In the genomic region with DNA sequence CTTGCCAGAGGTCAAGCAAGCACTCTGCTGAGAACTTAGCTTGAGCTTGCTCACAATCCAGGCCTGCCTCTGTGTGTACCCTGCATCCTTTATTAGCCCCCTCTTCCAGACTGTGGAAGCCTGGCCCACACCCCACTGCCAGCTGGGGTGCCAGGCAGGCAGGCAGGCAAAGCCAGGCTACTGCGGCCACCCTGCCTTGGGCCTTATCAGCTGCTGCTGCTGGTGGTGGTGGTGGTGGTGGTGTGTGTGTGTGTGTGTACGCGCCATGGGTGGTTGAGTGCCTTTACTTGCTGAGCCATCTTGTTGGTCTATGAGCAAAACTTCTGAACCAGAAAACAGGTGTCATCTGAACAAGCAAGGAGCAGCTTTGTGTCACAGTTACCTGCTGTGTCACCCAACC, we compare ENCODE assay signal across 12 mouse cellular contexts. TPM values are rescaled to one million over a fixed set of nuclear protein-coding genes. Genes with fewer than 3 reads are reported as not detected.
DNase-seq lines count a peak whose midpoint lies in the region; ATAC-seq lines count a peak whose summit lies in the region.
"Had no signal": no experiment of that assay in that cellular context is flagged by ENCODE, and none has a peak within 500 bp of the region (broad histone marks: within the 10 kb centered on the region; RNA-seq: fewer than 3 reads in every experiment).

No protein-coding gene starts in this region.

- H3K4me3 ChIP-seq in heart, embryonic 16.5 days (ENCODE audit: low read length), result no peak overlapping the region
- no peak overlapping the region for H3K4me3 ChIP-seq in lung, embryonic 15.5 days
- no peak overlapping the region for H3K4me3 ChIP-seq in embryonic facial prominence, embryonic 14.5 days (ENCODE audit: low read depth, low read length)

- no peaks in the 10 kb centered on the region for H3K27me3 ChIP-seq in heart, embryonic 16.5 days (ENCODE audit: control insufficient read depth, insufficient read depth, low read length)
- H3K27me3 ChIP-seq in lung, embryonic 15.5 days, result no peaks in the 10 kb centered on the region
- no peaks in the 10 kb centered on the region for H3K27me3 ChIP-seq in embryonic facial prominence, embryonic 14.5 days (replicated peaks; ENCODE audit: control insufficient read depth, insufficient read depth, low read length)

- H3K36me3 ChIP-seq in heart, embryonic 16.5 days (ENCODE audit: control insufficient read depth, insufficient read depth), result peaks cover 9% of the 10 kb centered on the region; the same call in 1 of the 2 replicates
- peaks cover 20% of the 10 kb centered on the region for H3K36me3 ChIP-seq in lung, embryonic 15.5 days
- peaks cover 82% of the 10 kb centered on the region for H3K36me3 ChIP-seq in embryonic facial prominence, embryonic 14.5 days (ENCODE audit: control insufficient read depth, insufficient read depth, low read length)

- peaks cover 60% of the 10 kb centered on the region for H3K4me1 ChIP-seq in heart, embryonic 16.5 days (ENCODE audit: control insufficient read depth, insufficient read depth, low read length)
- H3K4me1 ChIP-seq in lung, embryonic 15.5 days, result peaks cover 85% of the 10 kb centered on the region
- H3K4me1 ChIP-seq in embryonic facial prominence, embryonic 14.5 days (ENCODE audit: control insufficient read depth, insufficient read depth, low read length), result peaks cover 22% of the 10 kb centered on the region; the same call in 1 of the 2 replicates

- ATAC-seq in heart, embryonic 16.5 days (replicated peaks; ENCODE audit: extremely low read depth, insufficient read depth, low FRiP score), result no peak
- no peak for ATAC-seq in lung, embryonic 15.5 days (ENCODE audit: borderline replicate concordance, extremely low read depth, low FRiP score, low TSS enrichment)
- ATAC-seq in embryonic facial prominence, embryonic 14.5 days (ENCODE audit: low read depth), result no peak
- peak; percentile 58 for ATAC-seq in megakaryocyte progenitor cell, adult 5-6 weeks (replicated peaks; ENCODE audit: poor library complexity)

- 80% methylated on average over 3 of the region's 3 CpGs for WGBS in heart, embryonic 16.5 days
- 68% methylated on average over 3 of the region's 3 CpGs for WGBS in lung, embryonic 15.5 days
- 96% methylated on average over 3 of the region's 3 CpGs for WGBS in embryonic facial prominence, embryonic 14.5 days

- peaks cover 5% of the 10 kb centered on the region; the same call in 1 of the 2 replicates for H3K9me3 ChIP-seq in heart, embryonic 16.5 days (replicated peaks; ENCODE audit: control insufficient read depth, low read length)
- no peaks in the 10 kb centered on the region for H3K9me3 ChIP-seq in lung, embryonic 15.5 days
- H3K9me3 ChIP-seq in embryonic facial prominence, embryonic 14.5 days (ENCODE audit: control insufficient read depth, low read length), result no peaks in the 10 kb centered on the region; the same call in 1 of the 2 replicates

- no peak for DNase-seq in heart, adult 11 months
- DNase-seq in lung, postnatal 4 days, result no peak
- no peak for DNase-seq in embryonic facial prominence, embryonic 14.5 days (ENCODE audit: low spot score)
- DNase-seq in thymus, postnatal 14 days, result no peak
- DNase-seq in left cerebral cortex, adult 9 months (ENCODE audit: low spot score in 2 of 2), result no peak
- DNase-seq: right cerebral cortex, postnatal 14 days; thymus, adult 18-20 months had no signal

- H3K4me2 ChIP-seq in heart, embryonic 16.5 days (ENCODE audit: low read depth, low read length), result no peak overlapping the region
- H3K4me2 ChIP-seq in lung, embryonic 15.5 days, result no peak overlapping the region; the same call in 1 of the 2 replicates
- H3K4me2 ChIP-seq in embryonic facial prominence, embryonic 14.5 days (ENCODE audit: low read depth, low read length), result 0 out of 2 replicates have a peak overlapping the region, but pooled peaks have one; percentile 8

- peak overlapping the region; percentile 54; the same call in 1 of the 2 replicates for H3K27ac ChIP-seq in heart, embryonic 16.5 days (ENCODE audit: low read length)
- H3K27ac ChIP-seq in lung, embryonic 15.5 days, result peak overlapping the region; percentile 96
- peak overlapping the region; percentile 76 for H3K27ac ChIP-seq in embryonic facial prominence, embryonic 14.5 days (replicated peaks; ENCODE audit: low read depth, low read length)
- H3K27ac ChIP-seq: macrophage had no signal

- H3K9ac ChIP-seq in heart, embryonic 16.5 days (ENCODE audit: low read length), result no peak overlapping the region
- H3K9ac ChIP-seq in lung, embryonic 15.5 days, result no peak overlapping the region
- H3K9ac ChIP-seq in embryonic facial prominence, embryonic 14.5 days (ENCODE audit: low read depth, low read length), result no peak overlapping the region

RNA-seq across cellular contexts. Expression of gene Ptprf, which starts 18.3 kb away (rescaled TPM):
- 22.9 and 27.7 TPM in 2 replicates for polyA plus RNA-seq in heart, embryonic 16.5 days (2015; fragmentation: Nextera tagmentation; extraction: Ambion mirVana)
- 73.4 and 82.9 TPM in 2 replicates for polyA plus RNA-seq in lung, embryonic 15.5 days (2015; fragmentation: Nextera tagmentation; extraction: Ambion mirVana)
- 59.8 and 66.8 TPM in 2 replicates for polyA plus RNA-seq in embryonic facial prominence, embryonic 14.5 days (2014; fragmentation: Nextera tagmentation; extraction: Ambion mirVana)
- total RNA-seq in megakaryocyte progenitor cell, adult 5-6 weeks (2015), result 0.07 TPM in 1 of 2 replicates, not detected in the other
- total RNA-seq in megakaryocyte progenitor cell, adult 5-6 weeks (2017), result 0.24 TPM in 1 of 2 replicates, not detected in the other
- total RNA-seq: granulocyte monocyte progenitor cell, adult 5-6 weeks had no signal
